Mouse (Mus musculus) layer of hippocampus, postnatal 36 days (tissue): Measurements from ENCODE around the gene Gm20390. TPM values are rescaled to one million over a fixed set of nuclear protein-coding genes. Genes with fewer than 3 reads are reported as not detected.

Experiments
- DNase-seq, 2 experiments: peaks; one replicate each; pipeline ENCODE4 v3.0.0; 2022
- total RNA-seq, 2 experiments: library from RNA; stranded (reverse); gene quantifications; 2 replicates each; pipeline ENCODE4 v1.2.3; 2021

The Gm20390 gene
- total RNA-seq = 100 to 1,000 TPM; 123 to 125 TPM

DNA sequence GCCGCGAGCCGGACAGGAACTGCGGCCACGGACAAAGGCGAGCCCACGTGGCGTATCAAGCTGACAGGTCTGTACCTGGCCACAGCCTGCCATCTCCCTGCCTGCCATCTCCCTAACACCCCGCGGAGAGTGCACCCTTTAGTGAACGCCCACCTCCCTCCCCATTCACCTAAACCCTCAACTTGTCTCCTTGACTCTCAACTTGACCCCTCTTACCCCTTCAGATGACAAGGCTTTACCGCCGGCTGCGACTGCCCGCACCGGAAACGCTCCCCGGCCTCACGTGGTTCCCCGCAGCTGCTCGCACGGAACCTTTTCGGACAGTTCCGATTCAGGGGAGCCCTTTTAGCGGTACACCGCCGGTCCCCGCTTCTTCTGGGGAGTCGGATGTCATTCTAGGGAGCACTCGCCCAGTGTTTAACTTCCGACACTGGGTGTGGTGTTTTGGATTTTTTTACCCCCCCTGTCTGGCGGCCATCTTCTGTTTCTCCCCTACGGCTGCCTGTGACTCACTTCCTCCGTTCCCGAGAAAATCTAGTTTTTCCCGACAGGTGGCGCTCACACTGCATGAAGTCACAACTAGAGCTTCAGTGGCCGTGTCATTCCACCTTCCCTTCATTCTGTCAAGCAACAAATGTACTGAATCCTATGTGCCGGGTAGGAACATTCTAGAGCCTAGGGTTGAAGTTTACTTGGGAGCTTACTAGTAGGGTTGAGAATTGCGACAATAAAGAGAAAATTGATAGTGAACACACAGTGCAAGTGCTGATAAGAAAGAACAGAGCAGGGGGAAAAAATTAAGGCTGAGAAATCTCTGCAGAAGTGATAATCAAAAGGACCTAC is at the start of gene Gm20390, which contains the start of gene Nme1:
Gm20390 (minus strand) TSS at position 289 of the 843 bp plus-strand sequence.
Nme1 (minus strand) TSS at position 517 of the 843 bp plus-strand sequence.
- DNase-seq = peak; percentile 96

- DNase-seq = no peak
Measured at GRCm38 (mm10) chr11:94003346-94003745, 35.3 kb upstream of the Gm20390 start.

DNA sequence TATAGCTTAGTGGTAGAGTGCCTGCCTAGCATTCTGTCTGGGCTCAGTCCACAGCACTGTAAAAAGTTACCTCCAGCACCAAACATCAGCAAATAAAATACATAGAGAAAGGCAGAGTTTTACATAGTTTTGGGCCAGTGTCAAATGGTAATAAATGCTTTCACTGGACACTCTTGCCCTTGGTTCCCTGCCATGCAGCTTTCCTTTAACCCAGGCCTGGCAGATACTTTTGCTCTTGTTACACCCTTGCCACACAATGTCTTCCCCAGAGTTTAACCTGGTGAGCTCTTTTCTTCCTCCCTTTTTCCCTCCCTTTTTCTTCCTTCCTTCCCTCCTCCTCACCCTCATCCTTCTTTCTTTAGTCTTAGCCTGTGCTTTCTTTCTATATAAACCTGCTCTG is 31.2 kb upstream of the Gm20390 start:
- DNase-seq = no peak

DNA sequence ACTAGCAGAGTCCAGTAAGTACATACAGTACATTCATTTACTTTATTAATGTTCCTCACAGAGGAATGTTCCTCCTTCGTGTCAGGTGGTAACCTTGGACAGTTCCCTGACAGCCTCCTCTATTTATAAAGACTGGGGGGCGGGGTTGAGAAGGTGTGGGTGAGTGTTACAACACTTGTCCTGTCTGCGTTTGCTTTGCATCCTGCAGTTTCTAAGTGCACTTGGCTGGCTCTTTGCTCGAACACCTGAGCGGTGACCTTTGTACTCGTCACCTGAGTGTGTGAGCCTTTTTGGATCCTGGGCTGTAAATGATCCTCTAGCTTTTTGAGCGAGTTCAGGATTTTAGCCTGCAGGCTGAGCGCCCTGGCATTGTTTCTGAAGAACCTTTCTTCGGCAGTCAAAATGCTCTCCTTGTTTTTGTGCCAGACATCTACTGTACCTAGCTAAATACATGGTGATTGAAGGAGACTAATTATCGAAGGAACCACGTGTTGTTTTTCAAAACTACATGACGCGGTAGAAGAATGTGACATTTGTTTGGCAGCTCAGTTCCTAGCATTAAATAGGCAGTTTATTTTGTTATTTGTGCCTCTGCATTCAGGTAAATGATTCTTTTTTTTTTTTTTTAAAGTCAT is 29.2 kb upstream of the Gm20390 start:
- DNase-seq = no peak

- peak in 1 of 2 experiments; percentile 61 for DNase-seq
Measured at GRCm38 (mm10) chr11:93996306-93997140, 28.4 kb upstream of the Gm20390 start.

DNA sequence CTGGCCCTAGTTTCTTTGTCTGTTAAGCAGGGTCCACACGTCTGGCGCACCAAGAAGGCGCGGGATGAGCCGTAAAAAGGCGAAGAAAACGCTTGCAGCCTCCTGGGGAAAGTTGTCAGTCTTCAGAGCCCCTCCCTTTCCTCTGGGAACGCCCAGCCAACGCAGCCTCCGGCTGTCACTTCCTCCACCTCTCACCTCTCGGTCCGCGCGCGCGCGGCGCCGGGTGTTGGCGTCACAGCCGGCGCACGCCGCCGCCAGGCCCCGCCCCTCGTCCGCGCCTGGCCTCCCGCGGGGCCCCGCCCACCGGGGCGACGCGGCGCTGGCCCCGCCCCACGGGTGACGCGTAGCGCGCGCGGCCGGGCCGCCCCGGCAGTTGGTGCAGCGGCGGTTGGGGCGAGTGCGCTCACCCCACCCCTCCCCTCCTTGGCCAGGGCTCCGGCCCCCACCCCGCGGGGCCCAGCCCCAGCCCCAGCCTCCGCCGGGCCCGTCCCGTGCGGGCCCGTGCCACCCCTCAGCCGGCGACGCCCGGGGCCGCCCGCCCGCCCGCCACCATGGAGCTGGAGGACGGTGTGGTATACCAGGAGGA is 27.7 kb upstream of the Gm20390 start, which contains the start of gene Spag9:
Spag9 (plus strand) TSS at position 372 of the 586 bp plus-strand sequence.
- peak; percentile 90 for DNase-seq

DNA sequence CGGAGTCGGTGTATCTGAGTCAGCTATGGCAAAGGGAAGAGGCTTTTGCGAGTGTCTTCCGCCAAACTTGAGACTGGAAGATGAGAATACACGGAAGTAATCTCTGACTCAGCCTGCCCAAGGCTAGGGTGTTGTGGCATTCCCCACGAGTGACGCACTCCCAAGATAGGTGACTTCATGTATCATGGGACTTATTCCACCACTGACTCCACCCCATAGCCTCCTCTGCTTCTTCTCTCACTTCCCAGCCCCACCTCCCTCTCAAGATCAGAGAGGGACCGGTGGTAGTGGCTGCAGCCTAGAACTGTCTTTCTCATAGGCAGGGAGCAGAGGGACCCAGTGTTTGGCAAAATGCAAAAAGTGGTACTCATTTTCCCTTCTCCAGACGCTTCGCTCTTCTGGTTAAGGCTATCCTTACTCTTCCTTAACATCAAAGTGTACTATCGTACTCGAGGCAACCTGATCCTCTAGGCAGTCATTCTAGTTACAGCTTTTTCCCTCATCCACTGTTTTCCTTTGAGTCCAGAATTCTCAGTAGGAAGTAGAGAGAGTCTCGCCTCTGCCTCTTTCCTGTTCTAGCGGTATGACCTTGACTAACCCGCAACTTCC is 27.1 kb upstream of the Gm20390 start:
- DNase-seq = peak; percentile 63 to 67

- no peak for DNase-seq
Measured at GRCm38 (mm10) chr11:93994531-93994930, 26.4 kb upstream of the Gm20390 start.

- DNase-seq = no peak
Measured at GRCm38 (mm10) chr11:93988328-93989062, 20.4 kb upstream of the Gm20390 start.

DNA sequence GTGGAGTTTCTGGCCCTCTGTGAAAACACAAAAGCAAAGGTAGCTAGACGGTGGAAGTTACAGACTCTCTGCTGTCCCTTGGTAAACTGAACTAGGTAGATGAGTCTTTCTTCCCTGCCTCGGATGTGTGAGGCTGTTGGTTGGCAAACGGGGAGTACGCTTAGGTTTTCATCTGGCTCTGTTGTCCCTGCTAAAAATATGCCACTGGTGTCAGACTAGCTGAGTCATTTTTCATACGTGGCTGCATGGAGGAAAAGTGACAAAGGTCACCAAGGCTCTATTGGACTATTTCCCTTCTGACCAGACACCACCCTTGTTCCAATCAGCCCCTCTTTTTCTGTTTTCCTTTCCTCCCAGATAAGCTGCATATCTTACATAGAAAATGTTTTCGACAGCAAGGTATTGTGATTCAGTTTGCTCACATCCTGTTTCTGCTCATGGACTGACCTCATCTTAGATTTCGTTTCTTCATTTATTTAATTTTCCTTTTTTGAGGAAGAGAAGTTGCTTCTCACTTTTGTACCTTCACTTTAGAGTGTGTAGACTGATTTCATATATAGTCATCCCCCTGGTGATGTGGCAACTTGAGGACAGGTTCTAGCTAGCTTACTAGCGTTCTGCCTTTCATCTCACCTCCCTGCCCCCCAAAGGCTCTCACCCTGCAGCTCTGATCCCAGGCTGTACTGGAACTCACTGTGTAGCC is 19.7 kb upstream of the Gm20390 start:
- DNase-seq = no peak

DNA sequence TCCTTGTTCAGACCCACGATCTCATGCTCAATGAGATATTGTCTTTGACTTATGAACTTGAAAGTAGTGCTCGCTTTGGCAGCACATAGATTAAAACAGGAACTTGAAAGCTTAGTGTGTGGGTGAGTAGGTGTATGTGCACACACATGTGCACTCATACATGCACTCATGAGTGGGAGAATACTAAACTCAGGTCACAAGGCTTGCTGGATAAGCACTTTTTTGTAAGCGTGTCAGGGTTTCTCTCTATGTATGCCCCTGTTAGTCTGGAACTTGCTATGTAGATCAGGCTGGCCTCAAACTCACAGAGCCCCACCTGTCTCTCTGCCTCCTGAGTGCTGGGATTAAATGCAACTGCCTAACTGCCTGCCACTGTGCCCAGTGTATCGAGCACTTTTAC is 18.9 kb upstream of the Gm20390 start:
- no peak for DNase-seq

DNA sequence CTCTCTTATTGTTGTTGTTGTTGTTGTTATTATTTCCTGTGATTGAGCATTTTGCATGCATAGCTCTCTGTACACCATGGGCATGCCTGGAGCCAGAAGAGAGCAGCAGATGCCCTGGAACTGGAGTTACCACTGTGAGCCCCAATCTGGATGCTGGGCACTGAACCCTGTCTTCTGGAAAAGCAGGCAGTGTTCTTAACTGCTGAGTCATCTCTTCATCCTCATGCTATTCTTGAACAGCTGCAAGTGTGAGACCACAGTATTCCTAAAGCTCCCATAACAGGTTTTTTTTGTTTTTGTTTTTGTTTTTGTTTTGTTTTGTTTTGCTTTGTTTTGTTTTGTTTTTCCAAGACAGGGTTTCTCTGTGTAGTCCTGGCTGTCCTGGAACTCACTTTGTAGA is 18.2 kb upstream of the Gm20390 start:
- DNase-seq = no peak

GRCm38 (mm10) chr11:93985265-93985664 is 17.2 kb upstream of the Gm20390 start:
- no peak for DNase-seq

- no peak for DNase-seq
Measured at GRCm38 (mm10) chr11:93984619-93985018, 16.5 kb upstream of the Gm20390 start.

- no peak for DNase-seq
Measured at GRCm38 (mm10) chr11:93979502-93980049, 11.5 kb upstream of the Gm20390 start.

DNA sequence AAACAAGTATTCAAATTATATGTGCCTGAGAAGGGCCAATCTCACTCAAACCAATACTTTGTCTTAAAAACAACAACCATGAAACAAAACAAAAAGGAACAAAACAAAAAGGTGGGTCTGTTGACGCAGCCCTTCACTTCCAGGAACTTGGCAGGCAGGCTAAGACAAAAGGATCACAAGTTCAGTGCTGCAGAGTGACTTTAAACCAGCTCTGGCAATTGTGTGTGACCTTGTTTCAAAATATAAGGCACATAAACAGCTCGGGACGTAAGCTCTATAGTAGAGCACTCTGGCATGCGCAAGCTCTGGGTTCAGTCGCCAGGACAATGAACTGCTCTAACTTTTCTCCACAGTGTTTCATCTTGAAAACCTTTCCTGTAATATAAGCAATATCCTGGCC is 4.9 kb upstream of the Gm20390 start:
- DNase-seq = no peak

DNA sequence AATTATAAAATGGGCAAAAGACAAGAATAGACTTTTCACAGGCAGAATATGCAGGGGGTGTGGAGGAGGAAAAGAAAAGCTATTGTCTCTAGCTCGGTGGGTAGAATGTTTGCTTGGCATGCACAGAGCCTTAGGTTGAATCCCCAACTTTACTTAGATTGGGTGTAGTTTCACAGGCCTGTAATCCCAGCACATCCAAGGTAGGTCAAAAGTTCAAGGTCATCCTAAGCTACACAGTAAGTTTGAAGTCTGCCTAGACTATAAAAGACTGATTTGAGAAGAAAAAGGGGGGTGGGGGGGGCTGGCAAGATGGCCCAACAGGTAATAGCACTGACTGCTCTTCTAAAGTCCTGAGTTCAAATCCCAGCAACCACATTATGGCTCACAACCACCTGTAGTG is 1.7 kb upstream of the Gm20390 start:
- DNase-seq = no peak

GRCm38 (mm10) chr11:93969171-93969570 is 1.1 kb upstream of the Gm20390 start:
- no peak for DNase-seq

GRCm38 (mm10) chr11:93968848-93969128 is 695 bp upstream of the Gm20390 start:
- no peak for DNase-seq

GRCm38 (mm10) chr11:93967381-93967780 is 712 bp downstream of the Gm20390 start:
- no peak for DNase-seq
